Mouse (Mus musculus) heart, embryonic 14.5 days (tissue): ENCODE results near the gene Cenpc1. TPM values are rescaled to one million over a fixed set of nuclear protein-coding genes. Genes with fewer than 3 reads are reported as not detected.

ENCODE experiments used
- polyA plus RNA-seq: library from polyadenylated mRNA; unstranded; fragments of >200 nt; fragmentation: Nextera tagmentation; extraction: Ambion mirVana; gene quantifications from 2 replicates; pipeline ENCODE4 v1.2.1, GENCODE M21; 2014

Cenpc1 gene
- polyA plus RNA-seq, 1 experiment from 2014 or later, result 23.5 TPM

Other genes starting within 250 kb of the Cenpc1 start
- gene Stap1, start 6.2 kb upstream of the Cenpc1 start, polyA plus RNA-seq, result 0.12 and 0.23 TPM in 2 replicates
- gene Uba6, start 107.2 kb upstream of the Cenpc1 start, polyA plus RNA-seq, result 11.6 and 12.0 TPM in 2 replicates
- gene Gnrhr, start 132.3 kb upstream of the Cenpc1 start, polyA plus RNA-seq, result not detected in 2 replicates
- gene Tmprss11c, start 223.7 kb upstream of the Cenpc1 start, polyA plus RNA-seq, result not detected in 2 replicates